Mouse (Mus musculus): ENCODE data around the gene Gpr37l1.

GRCm38 (mm10) chr1:135154011-135154410 is 13.5 kb downstream of the Gpr37l1 start:
- TF ChIP-seq CTCF (IDR thresholded peaks at IDR 0.05; ENCODE audit: extremely low read depth, insufficient read length, insufficient replicate concordance, low read depth, low read length) (no peak), POLR2A (IDR thresholded peaks at IDR 0.05; ENCODE audit: low read depth, low read length) (no peak)

Measured in small intestine, adult 2 months (tissue).